Mouse (Mus musculus): ENCODE results near the gene Ubc. TPM values are rescaled to one million over a fixed set of nuclear protein-coding genes. Genes with fewer than 3 reads are reported as not detected.
A peak's percentile ranks its signal among the peaks of the same experiment; 100 is the strongest.

Ubc gene
- total and polyA plus RNA-seq, 2 experiments from 2014 or later = 742 to 889 TPM

DNA sequence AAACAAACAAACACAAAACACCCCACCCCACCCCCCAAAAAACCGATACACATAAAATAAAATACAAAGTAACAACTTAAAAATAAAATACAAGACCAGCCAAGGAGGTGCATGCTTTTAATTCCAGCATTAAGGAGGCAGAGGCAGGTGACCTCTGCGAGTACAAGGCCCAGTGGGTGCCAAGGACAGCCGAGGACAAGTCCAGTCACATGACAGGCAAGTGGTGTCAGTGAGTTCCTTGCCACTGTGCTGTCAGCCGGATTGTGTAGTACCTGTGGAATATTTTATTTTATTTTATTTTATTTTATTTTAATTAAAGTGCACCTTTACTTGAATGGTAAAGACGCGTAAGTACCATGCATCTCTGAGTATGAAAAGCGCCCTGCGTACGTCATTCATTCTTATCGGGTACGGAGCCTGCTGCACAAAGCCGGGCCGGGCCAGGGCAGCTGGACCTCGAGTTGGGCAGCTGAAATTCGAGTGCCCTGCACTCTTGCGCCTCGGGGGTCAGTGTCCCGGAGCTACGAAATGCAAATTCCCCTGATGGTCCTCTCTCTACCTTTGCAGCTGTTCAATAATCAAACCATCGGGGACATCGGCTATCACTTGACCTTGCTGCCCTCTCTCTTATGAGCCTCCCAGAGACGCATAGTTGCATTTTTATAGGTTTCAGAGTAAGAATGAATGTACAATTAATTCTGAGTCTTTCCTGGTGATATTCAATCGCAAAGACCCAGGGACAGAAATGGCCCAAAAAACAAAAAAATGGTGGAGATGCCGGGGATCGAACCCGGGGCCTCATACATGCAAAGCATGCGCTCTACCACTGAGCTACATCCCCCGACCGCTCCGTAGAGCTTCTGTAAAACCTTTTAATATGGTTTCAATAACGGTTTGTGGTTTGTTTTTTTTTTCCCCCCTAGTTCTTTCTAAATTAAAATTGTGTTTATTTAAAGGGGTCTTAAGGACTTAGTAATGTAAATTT, 13.8 kb upstream of the Ubc start:
- 12% methylated on average over 31 of the region's 31 CpGs for WGBS
- H3K9me3 ChIP-seq (replicated peaks; ENCODE audit: control insufficient read depth, low read length) = no peaks in the 10 kb centered on the region
- no peak overlapping the region for H3K9ac ChIP-seq (replicated peaks; ENCODE audit: low read depth, low read length)
- TF ChIP-seq EP300 (IDR thresholded peaks at IDR 0.05; ENCODE audit: low read depth) (no peak; the same call in 1 of the 2 replicates), CTCF (IDR thresholded peaks at IDR 0.05; ENCODE audit: low read depth) (no peak)
- H3K4me3 ChIP-seq (ENCODE audit: low read depth, low read length) = peak overlapping the region; percentile 62
- peak overlapping the region; percentile 54 for H3K27ac ChIP-seq (ENCODE audit: low read depth)
- DNase-seq (ENCODE audit: low spot score) (peak; percentile 68), ATAC-seq (ENCODE audit: insufficient read depth, low read depth) (peak; percentile 31)
- peaks cover 12% of the 10 kb centered on the region; the same call in 1 of the 2 replicates for H3K4me1 ChIP-seq (ENCODE audit: control insufficient read depth, insufficient read depth)
- no peaks in the 10 kb centered on the region for H3K27me3 ChIP-seq (ENCODE audit: control insufficient read depth, insufficient read depth, low read length)
- peak overlapping the region; percentile 70 for H3K4me2 ChIP-seq (ENCODE audit: low read depth, low read length)
- H3K36me3 ChIP-seq (replicated peaks; ENCODE audit: control insufficient read depth, insufficient read depth, low read length) = no peaks in the 10 kb centered on the region

DNA sequence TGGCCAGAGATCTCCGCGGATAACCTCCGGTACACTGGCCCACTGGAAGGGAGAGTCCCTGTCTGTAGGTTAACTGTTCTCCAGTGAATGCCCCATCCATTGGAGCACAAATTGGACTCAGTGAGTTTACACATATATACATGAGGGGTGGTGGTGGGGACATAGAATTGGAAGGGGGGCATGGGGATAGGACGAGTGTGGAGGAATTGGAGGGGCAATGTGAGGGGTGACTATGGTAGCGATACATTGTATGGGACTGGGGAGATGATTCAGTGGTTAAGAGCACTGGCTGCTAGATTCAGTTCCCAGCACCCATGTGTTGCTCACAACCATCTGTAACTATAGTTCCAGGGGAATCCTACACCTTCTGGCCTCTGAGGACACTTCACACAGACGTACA, 13.0 kb upstream of the Ubc start:
- TF ChIP-seq CTCF (IDR thresholded peaks at IDR 0.05; ENCODE audit: low read depth) (no peak), EP300 (IDR thresholded peaks at IDR 0.05; ENCODE audit: low read depth) (no peak)
- WGBS = 67% methylated on average over 6 of the region's 6 CpGs
- DNase-seq (ENCODE audit: low spot score) = no peak
- Histone ChIP-seq H3K9me3 (replicated peaks; ENCODE audit: control insufficient read depth, low read length) (no peaks in the 10 kb centered on the region), H3K4me3 (ENCODE audit: low read depth, low read length) (no peak overlapping the region), H3K4me1 (ENCODE audit: control insufficient read depth, insufficient read depth) (peaks cover 12% of the 10 kb centered on the region; the same call in 1 of the 2 replicates), H3K36me3 (replicated peaks; ENCODE audit: control insufficient read depth, insufficient read depth, low read length) (no peaks in the 10 kb centered on the region), H3K9ac (replicated peaks; ENCODE audit: low read depth, low read length) (no peak overlapping the region), H3K4me2 (ENCODE audit: low read depth, low read length) (no peak overlapping the region), H3K27me3 (ENCODE audit: control insufficient read depth, insufficient read depth, low read length) (no peaks in the 10 kb centered on the region), H3K27ac (ENCODE audit: low read depth) (peak overlapping the region; percentile 54)
- no peak for ATAC-seq (ENCODE audit: insufficient read depth, low read depth)

DNA sequence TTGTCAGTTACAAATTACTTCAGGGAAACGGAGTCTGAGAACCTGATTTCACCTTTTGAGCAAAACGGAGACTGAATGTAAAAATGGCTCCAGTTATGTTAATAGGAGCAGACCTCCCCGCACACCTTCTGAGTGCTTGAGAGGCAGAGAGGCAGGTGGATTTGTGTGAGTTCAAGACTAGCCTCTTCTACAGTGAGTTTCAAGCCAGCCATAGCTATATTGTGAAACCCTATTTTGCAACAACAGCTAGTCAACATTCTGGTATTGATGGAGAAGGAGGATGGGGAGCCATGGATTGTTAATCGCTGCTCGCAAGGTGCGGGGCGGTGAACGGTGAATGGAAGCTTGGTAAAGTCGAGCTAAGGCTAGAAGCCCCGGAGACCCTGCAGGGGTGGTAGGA, 12.5 kb upstream of the Ubc start:
- ATAC-seq (ENCODE audit: insufficient read depth, low read depth) (no peak), DNase-seq (ENCODE audit: low spot score) (no peak)
- H3K36me3 ChIP-seq (replicated peaks; ENCODE audit: control insufficient read depth, insufficient read depth, low read length) = no peaks in the 10 kb centered on the region
- whole genome bisulfite sequencing = 72% methylated on average over 10 of the region's 10 CpGs
- H3K4me3 ChIP-seq (ENCODE audit: low read depth, low read length) = no peak overlapping the region
- no peaks in the 10 kb centered on the region for H3K27me3 ChIP-seq (ENCODE audit: control insufficient read depth, insufficient read depth, low read length)
- H3K4me1 ChIP-seq (ENCODE audit: control insufficient read depth, insufficient read depth) = peaks cover 12% of the 10 kb centered on the region; the same call in 1 of the 2 replicates
- no peak overlapping the region for H3K9ac ChIP-seq (replicated peaks; ENCODE audit: low read depth, low read length)
- H3K9me3 ChIP-seq (replicated peaks; ENCODE audit: control insufficient read depth, low read length) = no peaks in the 10 kb centered on the region
- TF ChIP-seq CTCF (IDR thresholded peaks at IDR 0.05; ENCODE audit: low read depth) (no peak), EP300 (IDR thresholded peaks at IDR 0.05; ENCODE audit: low read depth) (no peak)
- no peak overlapping the region for H3K4me2 ChIP-seq (ENCODE audit: low read depth, low read length)
- no peak overlapping the region for H3K27ac ChIP-seq (ENCODE audit: low read depth)

GRCm38 (mm10) chr5:125400903-125401302, 10.9 kb upstream of the Ubc start:
- H3K4me1 ChIP-seq (ENCODE audit: control insufficient read depth, insufficient read depth) = 0 out of 2 replicates have a peak, but pooled peaks cover 3% of the 10 kb centered on the region
- H3K4me2 ChIP-seq (ENCODE audit: low read depth, low read length) = no peak overlapping the region
- ATAC-seq (ENCODE audit: insufficient read depth, low read depth) = no peak
- H3K9me3 ChIP-seq (replicated peaks; ENCODE audit: control insufficient read depth, low read length) = no peaks in the 10 kb centered on the region
- no peak for TF ChIP-seq EP300 (IDR thresholded peaks at IDR 0.05; ENCODE audit: low read depth)
- peak; percentile 18; the same call in 1 of the 2 replicates for TF ChIP-seq CTCF (IDR thresholded peaks at IDR 0.05; ENCODE audit: low read depth)
- no peak overlapping the region for H3K27ac ChIP-seq (ENCODE audit: low read depth)
- no peak overlapping the region for H3K4me3 ChIP-seq (ENCODE audit: low read depth, low read length)
- H3K9ac ChIP-seq (replicated peaks; ENCODE audit: low read depth, low read length) = no peak overlapping the region
- no peaks in the 10 kb centered on the region for H3K27me3 ChIP-seq (ENCODE audit: control insufficient read depth, insufficient read depth, low read length)
- WGBS = 49% methylated on average over 7 of the region's 7 CpGs
- H3K36me3 ChIP-seq (replicated peaks; ENCODE audit: control insufficient read depth, insufficient read depth, low read length) = no peaks in the 10 kb centered on the region
- no peak for DNase-seq (ENCODE audit: low spot score)

GRCm38 (mm10) chr5:125395008-125395407, 5.0 kb upstream of the Ubc start:
- 64% methylated on average over 3 of the region's 3 CpGs for WGBS
- Histone ChIP-seq H3K4me1 (ENCODE audit: control insufficient read depth, insufficient read depth) (peaks cover 25% of the 10 kb centered on the region), H3K9ac (replicated peaks; ENCODE audit: low read depth, low read length) (no peak overlapping the region), H3K4me2 (ENCODE audit: low read depth, low read length) (no peak overlapping the region), H3K36me3 (replicated peaks; ENCODE audit: control insufficient read depth, insufficient read depth, low read length) (no peaks in the 10 kb centered on the region), H3K27me3 (ENCODE audit: control insufficient read depth, insufficient read depth, low read length) (no peaks in the 10 kb centered on the region), H3K9me3 (replicated peaks; ENCODE audit: control insufficient read depth, low read length) (no peaks in the 10 kb centered on the region), H3K4me3 (ENCODE audit: low read depth, low read length) (no peak overlapping the region), H3K27ac (ENCODE audit: low read depth) (peak overlapping the region; percentile 97)
- no peak for DNase-seq (ENCODE audit: low spot score)
- TF ChIP-seq CTCF (IDR thresholded peaks at IDR 0.05; ENCODE audit: low read depth) (no peak), EP300 (IDR thresholded peaks at IDR 0.05; ENCODE audit: low read depth) (no peak)
- no peak for ATAC-seq (ENCODE audit: insufficient read depth, low read depth)
